Mouse (Mus musculus): ENCODE measurements around the gene Cdh6. TPM values are rescaled to one million over a fixed set of nuclear protein-coding genes. Genes with fewer than 3 reads are reported as not detected.

Gene Cdh6
- total RNA-seq (2023): not detected

DNA sequence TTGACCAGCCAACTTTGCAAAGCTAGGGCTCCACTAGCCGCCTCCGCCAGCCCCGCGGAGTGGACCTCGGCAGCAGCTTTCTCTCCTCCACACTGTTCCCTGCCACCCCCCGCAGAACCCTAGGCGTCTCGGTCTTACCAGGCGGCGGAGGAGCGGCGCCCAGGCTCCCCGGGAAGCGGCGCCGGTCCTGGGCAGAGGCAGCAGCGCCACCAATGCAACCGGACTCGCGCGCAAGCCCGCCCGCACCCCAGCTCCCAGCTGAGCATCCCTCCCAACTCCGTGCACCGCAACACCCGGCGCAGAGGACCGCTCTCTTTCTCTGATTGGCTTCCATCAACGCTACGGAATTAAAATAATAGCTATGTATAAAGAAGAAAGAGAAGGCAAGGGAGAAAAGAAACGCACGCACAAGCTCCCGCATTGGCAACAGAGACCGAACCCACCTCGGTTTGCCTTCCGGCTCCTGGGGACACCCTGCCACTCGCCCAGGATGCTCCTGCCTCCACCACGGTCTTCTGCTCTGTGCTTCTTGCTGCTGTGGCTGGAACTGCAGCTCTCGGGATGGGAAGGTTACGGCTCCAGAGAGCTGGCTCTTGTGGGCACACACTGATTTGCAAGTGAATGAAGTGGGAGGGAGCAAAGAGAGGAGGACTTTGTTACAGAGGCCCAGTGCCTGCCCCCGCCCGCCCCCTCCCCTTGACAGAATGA is at the start of gene Cdh6:
Gene Cdh6 (minus strand): TSS at position 605 of the 708 bp plus-strand sequence.

All from T-cell, adult 66 days (primary cell).